Mouse (Mus musculus): Measurements from ENCODE around the gene Tob2.

The Tob2 gene

GRCm38 (mm10) chr15:81812696-81813631 is 45.6 kb downstream of the Tob2 start:
- DNase-seq (ENCODE audit: extremely low read depth, insufficient read length, low spot score) = no peak

GRCm38 (mm10) chr15:81812287-81812686 is 46.3 kb downstream of the Tob2 start:
- no peak for DNase-seq (ENCODE audit: extremely low read depth, insufficient read length, low spot score)

- DNase-seq (ENCODE audit: extremely low read depth, insufficient read length, low spot score) = no peak
Measured at GRCm38 (mm10) chr15:81811599-81811996, 47.0 kb downstream of the Tob2 start.

- DNase-seq (ENCODE audit: extremely low read depth, insufficient read length, low spot score) = peak; percentile 98
Measured at GRCm38 (mm10) chr15:81810671-81811598, 47.7 kb downstream of the Tob2 start.

GRCm38 (mm10) chr15:81810150-81810549 is 48.4 kb downstream of the Tob2 start:
- DNase-seq (ENCODE audit: extremely low read depth, insufficient read length, low spot score) = peak; percentile 89

GRCm38 (mm10) chr15:81809550-81809949 is 49.0 kb downstream of the Tob2 start:
- no peak for DNase-seq (ENCODE audit: extremely low read depth, insufficient read length, low spot score)

- no peak for DNase-seq (ENCODE audit: extremely low read depth, insufficient read length, low spot score)
Measured at GRCm38 (mm10) chr15:81808799-81809198, 49.8 kb downstream of the Tob2 start.

- DNase-seq (ENCODE audit: extremely low read depth, insufficient read length, low spot score) = no peak
Measured at GRCm38 (mm10) chr15:81806621-81807404, 51.8 kb downstream of the Tob2 start.

- DNase-seq (ENCODE audit: extremely low read depth, insufficient read length, low spot score) = peak; percentile 38
Measured at GRCm38 (mm10) chr15:81805624-81806023, 53.0 kb downstream of the Tob2 start.

GRCm38 (mm10) chr15:81804883-81805282 is 53.7 kb downstream of the Tob2 start:
- no peak for DNase-seq (ENCODE audit: extremely low read depth, insufficient read length, low spot score)

- no peak for DNase-seq (ENCODE audit: extremely low read depth, insufficient read length, low spot score)
Measured at GRCm38 (mm10) chr15:81804172-81804571, 54.4 kb downstream of the Tob2 start.

GRCm38 (mm10) chr15:81803425-81803951 is 55.1 kb downstream of the Tob2 start:
- DNase-seq (ENCODE audit: extremely low read depth, insufficient read length, low spot score) = no peak

GRCm38 (mm10) chr15:81802941-81803351 is 55.6 kb downstream of the Tob2 start:
- no peak for DNase-seq (ENCODE audit: extremely low read depth, insufficient read length, low spot score)

- peak; percentile 92 for DNase-seq (ENCODE audit: extremely low read depth, insufficient read length, low spot score)
Measured at GRCm38 (mm10) chr15:81802001-81802890, 56.4 kb downstream of the Tob2 start, which contains the start of gene Tef. Gene Tef, plus strand, starts transcription at chr15:81802421.

GRCm38 (mm10) chr15:81800391-81800790 is 58.2 kb downstream of the Tob2 start:
- DNase-seq (ENCODE audit: extremely low read depth, insufficient read length, low spot score) = no peak

GRCm38 (mm10) chr15:81798421-81798820 is 60.2 kb downstream of the Tob2 start:
- no peak for DNase-seq (ENCODE audit: extremely low read depth, insufficient read length, low spot score)

All from 3134 (cell line).